Mouse (Mus musculus) spleen, postnatal 14 days (tissue): ENCODE results near the gene Castor1.

Source experiments
- DNase-seq, 2 experiments: peaks; one replicate each; pipeline ENCODE4 v3.0.0; 2021 to 2022; ENCODE audit warnings: low spot score in 2 of 2

The Castor1 gene

GRCm38 (mm10) chr11:4206563-4206962 lies 11.5 kb upstream of the Castor1 start:
- no peak for DNase-seq

- no peak for DNase-seq
Observed at GRCm38 (mm10) chr11:4207655-4208054, 10.4 kb upstream of the Castor1 start.

GRCm38 (mm10) chr11:4209556-4209955 lies 8.5 kb upstream of the Castor1 start:
- DNase-seq: peak in 1 of 2 experiments; percentile 16

- DNase-seq: no peak
Observed at GRCm38 (mm10) chr11:4210786-4211185, 7.2 kb upstream of the Castor1 start.

GRCm38 (mm10) chr11:4213107-4213506 lies 4.9 kb upstream of the Castor1 start:
- no peak for DNase-seq

GRCm38 (mm10) chr11:4214572-4214971 lies 3.5 kb upstream of the Castor1 start:
- DNase-seq: no peak

GRCm38 (mm10) chr11:4215061-4215460 lies 3.0 kb upstream of the Castor1 start:
- no peak for DNase-seq

- DNase-seq: no peak
Observed at GRCm38 (mm10) chr11:4216248-4217000, 1.6 kb upstream of the Castor1 start.

- DNase-seq: no peak
Observed at GRCm38 (mm10) chr11:4218637-4219036, 612 bp downstream of the Castor1 start.

GRCm38 (mm10) chr11:4219317-4219751 lies 1.3 kb downstream of the Castor1 start:
- DNase-seq: peak in 1 of 2 experiments; percentile 46

- DNase-seq: no peak
Observed at GRCm38 (mm10) chr11:4219908-4220307, 1.9 kb downstream of the Castor1 start.

GRCm38 (mm10) chr11:4220443-4221400 lies 2.7 kb downstream of the Castor1 start:
- DNase-seq: peak; percentile 79 to 89

GRCm38 (mm10) chr11:4222046-4222950 lies 4.3 kb downstream of the Castor1 start:
- DNase-seq: no peak

GRCm38 (mm10) chr11:4223393-4224188 lies 5.6 kb downstream of the Castor1 start:
- DNase-seq: no peak

GRCm38 (mm10) chr11:4224223-4224622 lies 6.2 kb downstream of the Castor1 start:
- DNase-seq: no peak

GRCm38 (mm10) chr11:4226569-4227325 lies 8.7 kb downstream of the Castor1 start:
- no peak for DNase-seq

- no peak for DNase-seq
Observed at GRCm38 (mm10) chr11:4228463-4228862, 10.4 kb downstream of the Castor1 start.

GRCm38 (mm10) chr11:4229841-4230240 lies 11.8 kb downstream of the Castor1 start:
- no peak for DNase-seq

GRCm38 (mm10) chr11:4231435-4231834 lies 13.4 kb downstream of the Castor1 start:
- DNase-seq: no peak

- DNase-seq: no peak
Observed at GRCm38 (mm10) chr11:4232644-4233043, 14.6 kb downstream of the Castor1 start.
